Mouse (Mus musculus): ENCODE measurements around the gene Rpl13a. TPM values are rescaled to one million over a fixed set of nuclear protein-coding genes. Genes with fewer than 3 reads are reported as not detected.
A peak's percentile ranks its signal among the peaks of the same experiment; 100 is the strongest.

Gene Rpl13a
- total and polyA plus RNA-seq, 2 experiments from 2014 or later: 780 to 1,972 TPM

- ATAC-seq (ENCODE audit: insufficient read depth, low read depth): no peak
- 69% methylated on average over 8 of the region's 8 CpGs for WGBS
- no peak for TF ChIP-seq CTCF (IDR thresholded peaks at IDR 0.05; ENCODE audit: low read depth)
- no peak for TF ChIP-seq EP300 (IDR thresholded peaks at IDR 0.05; ENCODE audit: low read depth)
- Histone ChIP-seq H3K4me1 (ENCODE audit: control insufficient read depth, insufficient read depth) (no peaks in the 10 kb centered on the region; the same call in 1 of the 2 replicates), H3K27ac (ENCODE audit: low read depth) (peak overlapping the region; percentile 53; the same call in 1 of the 2 replicates), H3K4me3 (ENCODE audit: low read depth, low read length) (no peak overlapping the region), H3K4me2 (ENCODE audit: low read depth, low read length) (no peak overlapping the region), H3K9me3 (replicated peaks; ENCODE audit: control insufficient read depth, low read length) (no peaks in the 10 kb centered on the region), H3K27me3 (ENCODE audit: control insufficient read depth, insufficient read depth, low read length) (no peaks in the 10 kb centered on the region), H3K9ac (replicated peaks; ENCODE audit: low read depth, low read length) (no peak overlapping the region), H3K36me3 (replicated peaks; ENCODE audit: control insufficient read depth, insufficient read depth, low read length) (peaks cover 15% of the 10 kb centered on the region)
- no peak for DNase-seq (ENCODE audit: low spot score)
Measured at GRCm38 (mm10) chr7:45139904-45140723, 11.6 kb upstream of the Rpl13a start.

DNA sequence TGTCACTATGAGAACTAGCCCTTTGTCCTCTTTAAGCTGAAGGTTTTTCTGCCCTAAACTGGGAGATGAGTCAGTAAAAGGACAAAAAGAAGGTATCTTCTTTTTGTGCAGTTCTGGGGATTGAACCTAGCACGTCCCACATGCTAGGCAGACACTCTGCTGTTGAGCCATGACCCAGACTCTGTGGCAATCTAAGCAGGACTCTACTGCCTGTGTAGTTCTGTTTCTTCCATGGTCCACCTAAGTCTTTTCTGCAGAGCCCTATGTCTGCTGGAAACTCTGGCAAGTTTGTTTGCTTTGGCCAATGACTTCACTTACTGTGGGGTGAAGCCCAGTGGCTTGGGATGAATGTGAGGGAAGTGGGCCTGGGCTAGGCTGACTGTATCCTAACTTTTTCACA, 9.8 kb upstream of the Rpl13a start:
- TF ChIP-seq CTCF (IDR thresholded peaks at IDR 0.05; ENCODE audit: low read depth) (no peak), EP300 (IDR thresholded peaks at IDR 0.05; ENCODE audit: low read depth) (no peak)
- Histone ChIP-seq H3K27me3 (ENCODE audit: control insufficient read depth, insufficient read depth, low read length) (no peaks in the 10 kb centered on the region), H3K4me1 (ENCODE audit: control insufficient read depth, insufficient read depth) (no peaks in the 10 kb centered on the region; the same call in 1 of the 2 replicates), H3K9ac (replicated peaks; ENCODE audit: low read depth, low read length) (no peak overlapping the region), H3K9me3 (replicated peaks; ENCODE audit: control insufficient read depth, low read length) (no peaks in the 10 kb centered on the region), H3K36me3 (replicated peaks; ENCODE audit: control insufficient read depth, insufficient read depth, low read length) (0 out of 2 replicates have a peak, but pooled peaks cover 4% of the 10 kb centered on the region), H3K4me2 (ENCODE audit: low read depth, low read length) (no peak overlapping the region), H3K27ac (ENCODE audit: low read depth) (no peak overlapping the region), H3K4me3 (ENCODE audit: low read depth, low read length) (no peak overlapping the region)
- WGBS: 79% methylated on average over 1 of the region's 1 CpGs
- no peak for ATAC-seq (ENCODE audit: insufficient read depth, low read depth)
- DNase-seq (ENCODE audit: low spot score): no peak

GRCm38 (mm10) chr7:45137171-45138006, 8.8 kb upstream of the Rpl13a start:
- H3K4me2 ChIP-seq (ENCODE audit: low read depth, low read length): no peak overlapping the region
- no peak overlapping the region for H3K9ac ChIP-seq (replicated peaks; ENCODE audit: low read depth, low read length)
- no peaks in the 10 kb centered on the region; the same call in 1 of the 2 replicates for H3K4me1 ChIP-seq (ENCODE audit: control insufficient read depth, insufficient read depth)
- ATAC-seq (ENCODE audit: insufficient read depth, low read depth): no peak
- H3K9me3 ChIP-seq (replicated peaks; ENCODE audit: control insufficient read depth, low read length): no peaks in the 10 kb centered on the region
- WGBS: 58% methylated on average over 12 of the region's 12 CpGs
- H3K4me3 ChIP-seq (ENCODE audit: low read depth, low read length): no peak overlapping the region
- no peak for TF ChIP-seq CTCF (IDR thresholded peaks at IDR 0.05; ENCODE audit: low read depth)
- no peak for TF ChIP-seq EP300 (IDR thresholded peaks at IDR 0.05; ENCODE audit: low read depth)
- no peaks in the 10 kb centered on the region for H3K27me3 ChIP-seq (ENCODE audit: control insufficient read depth, insufficient read depth, low read length)
- no peak for DNase-seq (ENCODE audit: low spot score)
- H3K36me3 ChIP-seq (replicated peaks; ENCODE audit: control insufficient read depth, insufficient read depth, low read length): 0 out of 2 replicates have a peak, but pooled peaks cover 1% of the 10 kb centered on the region
- H3K27ac ChIP-seq (ENCODE audit: low read depth): no peak overlapping the region

- Histone ChIP-seq H3K4me1 (ENCODE audit: control insufficient read depth, insufficient read depth) (no peaks in the 10 kb centered on the region; the same call in 1 of the 2 replicates), H3K4me2 (ENCODE audit: low read depth, low read length) (peak within 1 kb of the TSS; percentile 79), H3K9me3 (replicated peaks; ENCODE audit: control insufficient read depth, low read length) (no peaks in the 10 kb centered on the region), H3K27ac (ENCODE audit: low read depth) (peak within 1 kb of the TSS; percentile 32; the same call in 1 of the 2 replicates), H3K36me3 (replicated peaks; ENCODE audit: control insufficient read depth, insufficient read depth, low read length) (no peaks in the 10 kb centered on the region), H3K27me3 (ENCODE audit: control insufficient read depth, insufficient read depth, low read length) (no peaks in the 10 kb centered on the region), H3K9ac (replicated peaks; ENCODE audit: low read depth, low read length) (peak within 1 kb of the TSS; percentile 59), H3K4me3 (ENCODE audit: low read depth, low read length) (peak within 1 kb of the TSS; percentile 61)
- WGBS: 2% methylated on average over 29 of the region's 29 CpGs
- DNase-seq (ENCODE audit: low spot score) (peak; percentile 88), ATAC-seq (ENCODE audit: insufficient read depth, low read depth) (peak; percentile 84)
- TF ChIP-seq EP300 (IDR thresholded peaks at IDR 0.05; ENCODE audit: low read depth): no peak
- TF ChIP-seq CTCF (IDR thresholded peaks at IDR 0.05; ENCODE audit: low read depth): peak; percentile 95
Measured at GRCm38 (mm10) chr7:45135993-45136567, 7.5 kb upstream of the Rpl13a start, which contains the start of the genes Gm45713 and Flt3l. TSS of gene Gm45713 (minus strand) at chr7:45136231. TSS of gene Flt3l (minus strand) at chr7:45136432.

- Histone ChIP-seq H3K36me3 (replicated peaks; ENCODE audit: control insufficient read depth, insufficient read depth, low read length) (no peaks in the 10 kb centered on the region), H3K9ac (replicated peaks; ENCODE audit: low read depth, low read length) (no peak overlapping the region), H3K4me1 (ENCODE audit: control insufficient read depth, insufficient read depth) (no peaks in the 10 kb centered on the region; the same call in 1 of the 2 replicates), H3K27ac (ENCODE audit: low read depth) (no peak overlapping the region), H3K4me3 (ENCODE audit: low read depth, low read length) (peak overlapping the region; percentile 61; the same call in 1 of the 2 replicates), H3K4me2 (ENCODE audit: low read depth, low read length) (peak overlapping the region; percentile 79; the same call in 1 of the 2 replicates), H3K9me3 (replicated peaks; ENCODE audit: control insufficient read depth, low read length) (no peaks in the 10 kb centered on the region), H3K27me3 (ENCODE audit: control insufficient read depth, insufficient read depth, low read length) (no peaks in the 10 kb centered on the region)
- 71% methylated on average over 3 of the region's 3 CpGs for WGBS
- DNase-seq (ENCODE audit: low spot score): no peak
- no peak for ATAC-seq (ENCODE audit: insufficient read depth, low read depth)
- TF ChIP-seq EP300 (IDR thresholded peaks at IDR 0.05; ENCODE audit: low read depth): no peak
- TF ChIP-seq CTCF (IDR thresholded peaks at IDR 0.05; ENCODE audit: low read depth): no peak
Measured at GRCm38 (mm10) chr7:45135370-45135769, 6.8 kb upstream of the Rpl13a start.

Measured in heart, postnatal 0 days (tissue).